Mouse (Mus musculus) thymus, postnatal 0 days (tissue): ENCODE data around the gene Tnfsf10. TPM values are rescaled to one million over a fixed set of nuclear protein-coding genes. Genes with fewer than 3 reads are reported as not detected.

Experiments used
- DNase-seq: peaks from one replicate; pipeline ENCODE4 v3.0.0-alpha.2; 2015; ENCODE audit warnings: low spot score
- polyA plus RNA-seq: library from polyadenylated mRNA; unstranded; fragments of >200 nt; fragmentation: Nextera tagmentation; extraction: Ambion mirVana; gene quantifications from 2 replicates; pipeline ENCODE4 v1.2.1, GENCODE M21; 2015

The Tnfsf10 gene
- polyA plus RNA-seq, 1 experiment from 2014 or later: 2.8 TPM

GRCm38 (mm10) chr3:27302339-27303022 lies 14.3 kb upstream of the Tnfsf10 start:
- DNase-seq: no peak

- DNase-seq: no peak
Measured at GRCm38 (mm10) chr3:27306815-27307214, 10.0 kb upstream of the Tnfsf10 start.

GRCm38 (mm10) chr3:27310973-27311372 lies 5.9 kb upstream of the Tnfsf10 start:
- DNase-seq: no peak

- DNase-seq: no peak
Measured at GRCm38 (mm10) chr3:27311475-27311874, 5.4 kb upstream of the Tnfsf10 start.

- peak; percentile 51 for DNase-seq
Measured at GRCm38 (mm10) chr3:27314506-27315164, 2.2 kb upstream of the Tnfsf10 start.

- DNase-seq: peak; percentile 9
Measured at GRCm38 (mm10) chr3:27317288-27318024, 628 bp downstream of the Tnfsf10 start.

- DNase-seq: no peak
Measured at GRCm38 (mm10) chr3:27319650-27320049, 2.8 kb downstream of the Tnfsf10 start.

GRCm38 (mm10) chr3:27320613-27321495 lies 4.0 kb downstream of the Tnfsf10 start:
- no peak for DNase-seq

- peak; percentile 30 for DNase-seq
Measured at GRCm38 (mm10) chr3:27322591-27322990, 5.8 kb downstream of the Tnfsf10 start.

- no peak for DNase-seq
Measured at GRCm38 (mm10) chr3:27323551-27323950, 6.7 kb downstream of the Tnfsf10 start.

- DNase-seq: no peak
Measured at GRCm38 (mm10) chr3:27326633-27327191, 9.9 kb downstream of the Tnfsf10 start.

- DNase-seq: no peak
Measured at GRCm38 (mm10) chr3:27330706-27331105, 13.9 kb downstream of the Tnfsf10 start.

- peak; percentile 51 for DNase-seq
Measured at GRCm38 (mm10) chr3:27338437-27338836, 21.6 kb downstream of the Tnfsf10 start.

GRCm38 (mm10) chr3:27338887-27339286 lies 22.1 kb downstream of the Tnfsf10 start:
- no peak for DNase-seq

GRCm38 (mm10) chr3:27340757-27341156 lies 23.9 kb downstream of the Tnfsf10 start:
- no peak for DNase-seq

- no peak for DNase-seq
Measured at GRCm38 (mm10) chr3:27342462-27342861, 25.6 kb downstream of the Tnfsf10 start.

GRCm38 (mm10) chr3:27345526-27345925 lies 28.7 kb downstream of the Tnfsf10 start:
- peak; percentile 79 for DNase-seq

- DNase-seq: no peak
Measured at GRCm38 (mm10) chr3:27348462-27348861, 31.6 kb downstream of the Tnfsf10 start.

- DNase-seq: no peak
Measured at GRCm38 (mm10) chr3:27351105-27351504, 34.3 kb downstream of the Tnfsf10 start.

- DNase-seq: no peak
Measured at GRCm38 (mm10) chr3:27359100-27359720, 42.4 kb downstream of the Tnfsf10 start.
